Mouse (Mus musculus) erythroblast, adult 5-6 weeks (primary cell): ENCODE measurements around the gene Trim67. TPM values are rescaled to one million over a fixed set of nuclear protein-coding genes. Genes with fewer than 3 reads are reported as not detected.
A peak's percentile ranks its signal among the peaks of the same experiment; 100 is the strongest.

ENCODE experiments used
- ATAC-seq: replicated peaks from 2 replicates; pipeline ENCODE4 v1.8.0; 2016; ENCODE audit warnings: moderate number of reproducible peaks, mild to moderate bottlenecking, moderate TSS enrichment, inconsistent platforms; ENCODE audit not compliant: poor library complexity, low FRiP score, severe bottlenecking
- total RNA-seq, 2 experiments: library from RNA; stranded (forward) in 1 of 2; stranded (reverse) in 1 of 2; fragments of 150-400 nt in 1 of 2; fragments of 200-764, 138-1000 nt in 1 of 2; gene quantifications; 2 replicates each; pipeline versions ENCODE4 v1.2.3 to v1.2.4; 2015 to 2017; ENCODE audit warnings: low replicate concordance in 2 of 2

The Trim67 gene
- total RNA-seq (2015; ENCODE audit: low replicate concordance) = not detected in 2 replicates
- total RNA-seq (2017; ENCODE audit: low replicate concordance) = not detected in 2 replicates

DNA sequence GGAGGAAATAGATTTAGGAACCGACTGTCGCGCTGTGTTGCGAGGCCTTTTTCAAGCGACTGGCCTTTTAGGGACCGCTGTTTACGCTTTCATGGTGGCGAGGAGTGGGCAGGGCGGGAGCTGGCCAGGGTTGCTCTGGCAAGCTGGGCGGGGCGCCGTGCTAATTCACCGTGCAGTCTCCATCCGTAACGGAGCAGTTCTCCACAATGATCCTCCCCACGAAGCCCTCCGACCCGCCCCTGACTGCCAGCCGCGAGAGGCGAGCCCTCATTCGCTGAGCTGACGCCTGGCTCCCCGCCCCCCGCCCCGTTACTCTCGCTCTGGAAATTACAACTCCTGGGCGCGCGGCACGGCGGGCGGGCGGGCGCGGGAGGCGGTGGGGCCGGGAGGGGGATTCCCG is at the start of gene Trim67:
Trim67 (plus strand) TSS at position 385 of the 400 bp plus-strand sequence.
- ATAC-seq = no peak

DNA sequence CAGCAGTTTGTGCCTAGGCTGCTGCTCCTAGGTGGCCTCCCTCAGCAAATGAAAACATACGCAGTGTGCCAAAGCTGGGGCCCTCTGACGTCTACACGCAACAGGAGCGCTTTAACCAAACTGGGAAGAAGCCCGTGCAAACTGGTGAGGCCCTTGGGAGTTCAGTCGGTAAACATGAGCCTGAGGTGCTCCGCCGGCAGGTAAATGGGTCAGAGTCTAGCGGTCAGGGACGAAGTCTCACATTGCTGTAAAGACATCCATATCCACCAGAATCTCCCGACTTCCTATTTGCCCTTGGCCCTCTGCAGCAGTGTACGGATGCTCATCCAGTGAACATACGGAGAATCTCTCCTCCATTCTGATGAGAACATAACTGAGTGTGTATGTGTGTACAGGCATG is 46.2 kb upstream of the Trim67 start:
- no peak for ATAC-seq

DNA sequence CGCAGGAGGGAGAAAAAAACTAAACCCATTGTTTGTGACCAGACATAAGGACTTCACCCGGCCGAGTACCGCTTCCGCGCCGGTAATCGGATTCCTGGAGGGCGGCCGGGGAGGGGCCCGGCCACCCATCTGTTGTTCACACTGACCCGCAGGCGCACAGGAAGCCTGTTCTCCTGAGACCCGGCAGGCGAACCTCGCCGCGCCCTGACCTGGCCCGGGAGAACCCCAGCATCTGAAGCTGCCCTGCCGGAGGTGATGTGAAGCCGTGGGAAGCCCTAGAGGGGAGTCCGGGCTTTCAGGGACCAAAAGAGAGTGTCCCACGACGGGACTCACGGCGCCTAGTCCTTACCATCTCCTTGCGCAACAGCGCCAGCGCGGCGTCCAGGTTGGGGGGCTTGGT is 41.7 kb upstream of the Trim67 start:
- ATAC-seq = no peak

DNA sequence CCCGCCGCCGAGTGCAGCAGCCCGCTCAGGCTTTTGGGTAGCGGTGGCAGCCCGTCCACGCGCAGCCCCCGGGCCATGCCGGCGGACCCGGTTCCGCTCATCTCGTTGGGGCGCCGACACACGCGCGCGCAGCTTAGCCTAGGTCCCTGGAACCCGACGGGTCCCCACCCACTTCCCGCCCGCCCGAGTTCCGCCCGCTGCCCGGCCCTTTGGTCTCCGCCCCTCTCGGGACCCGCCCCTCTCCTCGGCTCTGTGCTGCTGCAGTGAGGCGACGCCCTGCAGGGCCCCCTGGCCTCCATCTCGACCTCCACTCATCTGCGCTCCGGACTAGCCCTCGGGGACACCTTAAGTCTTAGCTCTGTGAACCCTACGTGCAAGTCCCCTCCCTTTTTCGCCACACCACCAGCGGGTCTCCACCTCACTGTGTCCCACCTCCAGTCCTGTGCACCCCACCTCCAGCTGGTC is 41.2 kb upstream of the Trim67 start, which contains the start of gene Fam89a:
Fam89a (minus strand) TSS at position 124 of the 465 bp plus-strand sequence.
- no peak; the same call in 1 of the 2 replicates for ATAC-seq

DNA sequence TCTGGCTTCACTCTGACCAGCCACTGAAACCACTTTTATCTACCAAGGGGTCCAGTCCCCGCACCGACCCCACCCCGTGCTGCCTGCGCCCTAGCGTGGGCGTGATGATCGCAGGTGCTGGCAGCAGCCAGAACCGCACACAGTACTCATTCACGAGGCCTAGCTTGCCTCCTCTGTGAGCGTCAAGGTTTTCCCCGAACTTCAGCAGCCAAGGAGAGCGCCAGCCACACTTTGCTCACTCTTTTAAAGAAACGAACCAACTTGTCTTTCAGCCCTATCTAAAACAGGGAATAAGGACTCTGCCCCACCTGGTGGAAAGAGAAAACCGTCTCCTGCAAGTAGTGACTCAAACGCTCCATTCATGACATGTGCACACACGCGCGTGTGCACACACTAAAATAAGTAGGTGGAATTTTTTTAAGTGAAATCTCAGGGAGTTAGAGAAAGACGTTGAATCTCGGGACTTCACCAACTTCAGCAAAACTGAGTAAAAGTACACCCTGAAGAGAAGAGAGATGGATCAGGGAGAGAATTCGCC is 40.5 kb upstream of the Trim67 start:
- ATAC-seq = no peak

DNA sequence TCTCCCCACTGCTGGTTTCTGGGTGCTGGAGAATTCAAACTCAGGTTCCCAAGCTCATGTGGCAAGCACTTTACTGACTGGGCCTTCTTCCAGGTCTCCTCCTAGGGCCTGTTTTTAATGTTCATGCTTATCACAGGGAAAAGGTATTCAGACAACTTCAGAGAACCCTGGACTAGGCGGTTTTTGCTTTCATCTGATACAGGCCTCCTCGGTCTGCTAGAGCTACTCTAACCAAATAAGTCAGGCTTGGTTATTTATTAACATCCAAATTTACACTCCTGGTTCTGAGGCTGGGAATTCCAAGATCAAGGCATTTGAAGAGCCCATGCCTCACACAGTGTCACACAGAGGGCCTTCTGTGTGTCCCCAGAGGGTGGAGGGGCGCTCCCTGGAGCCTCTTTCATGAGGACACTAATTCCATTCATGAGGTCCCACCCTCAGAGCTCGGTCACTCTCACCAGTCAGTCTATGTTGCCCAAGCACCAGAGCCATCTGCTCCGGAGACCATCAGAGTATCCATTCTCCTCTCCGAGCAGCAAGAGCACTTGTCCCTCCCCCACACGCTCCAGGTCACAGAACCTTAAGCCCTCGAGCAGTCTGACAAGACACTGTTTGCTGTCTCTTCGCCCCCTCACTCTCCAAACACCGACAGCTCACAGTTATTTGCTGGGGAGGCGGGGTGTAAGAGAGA is 38.6 kb upstream of the Trim67 start:
- ATAC-seq = no peak

DNA sequence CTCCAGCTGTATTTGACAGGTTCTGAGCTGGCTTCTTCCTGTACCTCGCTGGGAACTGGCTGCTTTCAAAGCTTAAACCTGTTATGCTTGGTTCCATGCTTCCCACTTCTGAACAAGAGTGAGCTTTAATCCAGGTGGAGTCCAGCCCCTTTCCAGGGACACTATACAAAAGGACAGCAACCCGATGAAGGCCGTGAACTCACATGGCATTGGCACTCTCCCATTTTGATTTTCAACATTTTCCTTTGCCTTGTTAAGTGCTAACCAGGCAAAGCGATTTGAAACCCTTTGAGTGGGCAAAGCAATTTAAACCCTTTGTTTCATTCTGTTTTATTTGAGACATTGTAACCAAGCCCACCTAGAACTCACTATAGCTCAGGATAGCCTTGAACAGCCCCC is 38.1 kb upstream of the Trim67 start:
- ATAC-seq = no peak

DNA sequence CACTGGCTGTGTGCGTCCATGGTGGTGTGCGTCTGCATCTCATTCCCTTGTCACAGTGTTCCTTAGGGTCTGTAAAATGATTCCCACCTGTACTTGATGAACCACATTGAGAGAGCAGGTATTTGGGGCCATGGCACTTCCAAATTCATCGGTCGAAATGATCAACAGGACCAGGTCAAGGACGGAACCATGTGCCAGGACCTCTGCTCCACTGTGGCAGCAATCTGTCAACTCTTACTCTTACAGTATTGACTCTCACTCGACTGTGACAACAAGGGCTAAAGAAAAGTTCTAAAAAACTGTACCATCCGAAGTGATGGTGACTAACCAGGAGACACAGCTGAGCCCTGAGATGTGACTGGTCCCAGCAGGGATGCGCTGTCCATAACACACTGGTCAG is 37.4 kb upstream of the Trim67 start:
- ATAC-seq = no peak

DNA sequence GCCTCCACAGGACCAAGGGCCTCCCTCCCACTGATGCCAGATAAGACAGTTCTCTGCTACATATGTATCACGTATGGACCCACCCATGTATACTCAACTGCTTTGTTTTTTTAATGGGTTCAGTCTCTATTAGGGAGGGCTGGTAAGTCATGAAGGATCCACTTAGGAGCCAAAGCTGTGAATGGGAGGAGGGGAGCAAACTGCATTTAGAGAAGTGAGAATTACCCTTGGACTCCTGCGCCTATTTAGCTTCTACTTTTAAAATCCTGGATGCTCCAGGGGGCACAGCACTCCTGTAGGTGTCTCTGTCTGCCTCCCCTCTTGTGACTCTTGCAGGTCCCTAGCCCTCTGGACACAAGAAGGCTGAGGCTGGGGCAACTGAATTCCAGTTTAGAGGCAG is 36.7 kb upstream of the Trim67 start:
- ATAC-seq = no peak

DNA sequence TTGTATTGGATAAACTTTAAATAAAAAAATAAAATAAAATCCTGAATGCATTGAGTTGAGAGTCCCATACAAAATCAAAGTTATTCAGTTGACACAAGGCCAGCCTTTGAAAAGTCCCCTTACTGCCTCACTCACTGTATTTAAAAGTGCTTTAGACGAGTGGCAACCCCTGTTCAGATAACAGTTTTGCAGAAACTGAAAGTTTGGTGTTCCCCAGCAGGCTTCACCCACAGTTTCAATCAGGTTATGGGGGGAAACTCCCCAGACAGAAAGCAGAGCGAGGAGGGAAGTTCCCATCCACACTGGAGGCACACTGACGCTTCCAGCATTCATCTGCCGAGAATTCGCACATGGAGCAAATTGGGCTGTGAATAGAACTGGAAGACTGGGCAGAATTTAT is 36.3 kb upstream of the Trim67 start:
- no peak for ATAC-seq

DNA sequence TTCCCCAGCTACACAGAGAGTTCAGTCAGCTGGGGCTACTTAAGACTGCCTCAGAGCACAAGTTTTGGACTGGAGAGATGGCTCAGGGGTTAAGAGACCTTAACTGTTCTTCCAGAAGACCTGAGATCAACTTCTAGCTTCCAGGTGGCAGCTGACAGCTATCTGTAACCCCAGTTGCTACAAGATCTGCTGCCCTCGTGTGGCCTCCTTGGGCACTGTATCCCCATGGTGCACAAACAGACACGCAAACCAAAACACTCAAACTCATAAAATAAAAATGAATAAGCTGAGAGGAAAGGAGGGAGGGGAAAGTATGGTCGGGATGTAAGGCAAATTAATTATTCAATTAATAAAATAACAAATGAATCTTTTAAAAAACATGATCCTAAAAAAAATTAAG is 34.3 kb upstream of the Trim67 start:
- ATAC-seq = no peak

DNA sequence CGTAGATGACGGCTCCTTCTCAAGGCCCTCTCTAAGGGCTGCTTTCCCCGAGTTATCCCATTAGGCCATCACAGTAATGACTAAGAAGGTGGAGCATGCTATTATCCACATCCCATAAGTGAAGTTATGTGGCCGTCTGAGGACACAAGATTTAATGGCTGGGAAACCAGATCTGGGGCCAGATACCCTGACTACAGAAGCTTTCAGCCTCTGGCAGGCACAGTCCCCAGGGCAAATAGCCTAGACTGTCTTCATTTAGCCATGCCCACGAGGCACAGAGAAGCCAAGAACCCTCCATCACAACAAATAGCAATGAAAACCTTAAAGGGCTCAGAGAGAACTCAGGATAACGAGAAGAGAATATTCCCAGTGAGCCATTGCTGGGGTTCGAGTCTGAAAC is 29.8 kb upstream of the Trim67 start:
- no peak for ATAC-seq

DNA sequence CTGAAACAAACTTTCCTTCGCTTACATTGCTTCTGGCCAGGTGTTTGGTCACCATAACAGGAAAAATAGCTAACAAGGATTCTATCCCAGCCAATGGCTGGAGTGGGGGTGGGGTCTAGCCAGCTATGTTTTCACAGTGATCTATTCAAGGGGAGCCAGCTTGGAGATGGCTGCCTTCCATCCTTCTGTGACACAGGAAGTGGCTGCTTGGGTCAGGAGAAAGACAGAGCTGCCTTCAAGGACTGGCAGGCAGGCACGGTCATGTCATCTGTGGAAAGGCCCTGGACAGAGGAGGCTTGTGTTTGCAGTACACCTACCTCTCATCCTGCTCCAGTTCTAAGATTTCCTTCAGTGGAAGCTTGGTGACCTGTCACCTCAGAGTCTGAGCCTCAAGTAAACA is 20.5 kb upstream of the Trim67 start:
- ATAC-seq = no peak

DNA sequence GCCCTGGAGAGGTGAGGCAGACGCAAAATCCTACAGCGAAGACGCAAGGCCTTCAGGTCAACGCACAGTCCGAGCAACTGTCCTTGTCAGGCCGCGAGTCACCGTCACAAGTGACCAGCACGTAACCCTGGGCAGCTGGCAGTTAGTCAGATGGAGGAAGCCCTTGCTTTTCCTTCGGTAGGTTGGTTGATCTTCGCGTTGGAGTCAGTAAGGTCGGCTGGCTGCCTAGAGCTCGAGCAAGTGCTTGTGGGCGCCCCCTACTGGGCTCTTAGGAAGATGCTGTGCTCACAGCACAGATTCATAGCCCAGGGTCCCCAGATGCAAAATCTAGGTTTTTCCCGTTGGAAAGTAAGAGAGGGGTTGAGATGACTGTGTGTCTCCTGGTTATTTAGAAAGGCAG is 17.2 kb upstream of the Trim67 start:
- peak; percentile 77 for ATAC-seq

DNA sequence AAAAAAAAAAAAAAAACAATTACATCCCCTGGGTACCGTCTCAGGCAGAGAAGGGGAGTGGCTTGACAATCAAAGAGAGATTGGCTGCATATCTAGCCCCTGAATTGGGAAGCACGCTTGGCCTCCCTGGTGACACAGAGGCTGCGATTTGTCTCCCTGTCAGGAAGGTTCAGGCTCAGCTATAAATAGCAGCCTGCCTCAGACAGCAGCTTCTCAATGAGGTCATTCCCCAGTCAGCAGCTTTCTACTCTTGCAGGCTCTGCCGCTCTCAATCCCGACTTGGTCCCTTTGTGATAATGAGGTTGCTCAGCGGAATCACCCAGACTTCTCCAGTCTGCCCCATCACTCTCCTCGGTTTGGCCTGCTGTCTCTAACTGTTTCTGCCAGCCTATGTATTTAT is 12.7 kb upstream of the Trim67 start:
- no peak for ATAC-seq

DNA sequence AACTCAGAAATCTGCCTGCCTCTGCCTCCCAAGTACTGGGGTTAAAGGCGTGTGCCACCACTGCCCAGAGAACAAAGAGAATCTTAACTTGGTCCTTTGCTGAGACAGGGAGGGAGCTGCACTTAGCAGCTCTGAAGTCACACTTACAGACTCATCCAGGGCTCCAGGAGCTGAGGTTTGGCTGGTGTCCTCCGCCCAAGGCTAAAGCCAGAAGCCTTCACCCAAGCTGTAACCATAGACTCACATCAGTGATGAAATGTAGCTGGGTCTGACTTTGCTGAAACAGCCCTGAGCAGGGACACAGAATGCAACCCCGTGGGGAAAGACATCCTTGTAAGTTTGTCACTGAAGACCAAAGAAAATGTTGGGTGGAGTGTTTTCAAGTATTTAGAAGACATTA is 10.5 kb upstream of the Trim67 start:
- ATAC-seq = no peak

DNA sequence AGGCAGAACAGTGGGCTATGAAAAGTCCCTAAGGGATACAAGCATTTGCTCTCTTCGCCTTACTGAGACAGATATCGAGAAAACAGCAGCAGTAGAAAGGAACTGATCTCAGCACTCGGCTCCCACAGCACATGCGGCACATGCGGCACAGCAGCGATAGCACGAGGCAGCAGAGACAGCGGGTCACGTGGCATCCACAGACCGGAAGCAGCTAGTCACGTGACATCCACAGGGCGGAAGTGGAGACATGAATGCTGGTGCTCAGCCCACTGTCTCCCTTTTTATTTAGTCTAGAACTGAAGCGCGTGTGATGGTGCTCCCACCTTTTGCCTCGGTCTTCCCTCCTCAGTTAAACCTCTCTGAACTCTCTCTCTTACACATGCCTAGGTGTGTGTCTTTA is 9.7 kb upstream of the Trim67 start:
- ATAC-seq = no peak

DNA sequence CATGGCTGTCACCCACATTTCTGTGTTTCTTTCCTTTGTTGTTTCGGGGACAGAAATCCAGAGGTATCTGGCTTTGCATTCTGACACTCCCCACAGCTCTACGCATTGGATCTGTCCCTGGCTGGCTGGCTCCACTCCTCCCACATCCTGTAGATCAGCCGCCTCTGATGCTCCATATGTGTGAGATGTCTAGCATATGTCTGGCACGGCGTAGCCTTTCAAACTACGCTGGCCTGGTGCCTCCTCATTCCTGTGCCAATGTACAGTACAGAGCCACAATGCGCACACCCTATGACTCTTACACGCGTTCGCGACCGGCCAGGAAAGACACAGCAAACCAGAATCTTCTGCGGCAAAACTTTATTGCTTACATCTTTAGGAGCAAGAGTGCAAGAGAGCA is 8.3 kb upstream of the Trim67 start:
- ATAC-seq = no peak

DNA sequence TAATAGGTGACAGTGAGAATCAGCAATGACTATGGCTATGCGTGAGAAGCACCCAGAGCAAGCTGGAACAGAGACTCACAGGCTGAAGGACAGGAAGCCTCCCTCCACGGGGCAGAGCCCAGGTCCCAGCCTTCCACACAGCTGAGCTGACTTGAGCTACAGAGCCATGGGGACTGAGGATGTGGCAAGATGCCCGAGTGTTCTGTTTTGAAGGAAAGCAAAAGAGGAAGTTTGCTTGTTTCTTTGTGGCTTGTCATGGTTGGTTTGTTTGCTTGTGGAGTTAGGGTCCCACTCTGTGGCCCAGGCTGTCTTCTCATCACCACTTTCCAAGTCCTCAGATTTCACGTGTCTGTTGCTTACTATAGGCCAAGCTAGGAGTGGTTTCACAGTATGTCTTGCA is 2.2 kb upstream of the Trim67 start:
- no peak for ATAC-seq

DNA sequence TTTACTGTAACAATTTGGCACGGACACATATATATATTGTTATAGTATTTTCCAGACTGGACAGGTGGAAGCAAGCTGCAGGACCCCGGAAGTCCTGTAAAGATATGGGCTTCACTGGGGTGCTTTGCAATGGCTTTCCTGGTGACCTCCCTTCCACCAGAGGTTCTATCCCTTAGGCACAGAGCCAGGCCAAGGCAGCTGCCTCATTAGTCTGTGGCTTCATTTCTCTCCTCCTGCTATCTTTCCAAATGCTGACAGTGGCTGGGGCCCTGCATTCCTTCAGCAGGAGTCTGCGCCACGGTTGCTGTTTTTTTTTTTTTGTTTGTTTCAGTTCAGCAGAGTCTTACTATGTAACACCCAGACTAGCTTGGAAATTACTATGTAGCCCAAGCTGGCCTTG is 1.1 kb upstream of the Trim67 start:
- no peak for ATAC-seq

DNA sequence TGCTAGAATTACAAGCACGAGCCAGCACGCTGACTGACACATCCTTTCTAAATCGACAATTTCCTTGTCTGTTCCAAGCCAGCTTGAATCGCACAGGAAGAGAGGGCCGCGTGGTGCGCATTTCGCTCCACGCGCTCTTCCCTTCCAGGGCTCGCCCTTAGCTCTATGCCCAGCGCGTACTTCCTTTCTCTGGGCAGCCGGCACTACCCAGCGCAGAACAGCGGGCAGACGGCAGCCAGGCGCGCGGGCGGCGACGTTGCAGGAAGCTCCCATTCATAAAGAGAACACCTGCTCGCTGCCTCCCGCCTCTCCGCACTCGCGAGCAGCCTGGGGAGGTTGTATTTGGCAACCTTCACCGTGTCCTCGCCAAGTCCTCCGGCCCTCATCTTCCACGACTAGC is 706 bp upstream of the Trim67 start:
- ATAC-seq = no peak

DNA sequence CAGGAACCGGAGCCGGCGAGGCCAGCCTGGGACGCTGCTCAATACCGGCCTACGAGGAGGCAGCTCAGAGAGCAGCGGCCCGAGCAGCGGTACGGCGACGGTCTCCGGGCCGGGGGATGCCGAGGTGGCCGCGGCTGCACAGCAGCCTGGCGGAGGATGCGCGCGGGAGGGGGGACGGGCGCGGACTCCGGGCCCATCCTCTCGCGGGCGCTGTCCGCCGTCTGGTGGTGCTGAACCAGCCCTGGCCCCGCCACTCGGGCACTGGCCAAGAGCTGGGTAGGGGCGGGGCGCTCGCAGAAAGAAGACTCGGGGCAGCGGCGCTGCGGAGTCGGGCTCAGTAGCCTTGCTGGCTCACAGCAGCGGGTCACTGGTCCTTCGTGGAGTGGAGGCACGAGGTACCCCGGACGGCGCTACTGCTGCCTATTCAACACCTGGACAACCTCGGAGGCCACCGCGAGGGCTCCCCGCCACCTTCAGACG is 320 bp downstream of the Trim67 start:
- peak; percentile 43; the same call in 1 of the 2 replicates for ATAC-seq
